Mouse (Mus musculus) liver, adult (tissue): Measurements from ENCODE around the gene C1qtnf9.
A peak's percentile ranks its signal among the peaks of the same experiment; 100 is the strongest.

Experiments
- GATA4 ChIP-seq: IDR thresholded peaks from 2 replicates; pipeline ENCODE4 v1.6.1; 2014; ENCODE audit warnings: mild to moderate bottlenecking, low read length; ENCODE audit not compliant: insufficient replicate concordance

Gene C1qtnf9

GRCm38 (mm10) chr14:60743681-60744080 is 24.3 kb upstream of the C1qtnf9 start:
- TF ChIP-seq GATA4, result no peak

GRCm38 (mm10) chr14:60745201-60745600 is 22.7 kb upstream of the C1qtnf9 start:
- peak; percentile 30; the same call in 1 of the 2 replicates for TF ChIP-seq GATA4

GRCm38 (mm10) chr14:60746141-60746540 is 21.8 kb upstream of the C1qtnf9 start:
- no peak for TF ChIP-seq GATA4

GRCm38 (mm10) chr14:60747154-60747870 is 20.6 kb upstream of the C1qtnf9 start:
- no peak for TF ChIP-seq GATA4

- no peak for TF ChIP-seq GATA4
These were observed 18.1 kb upstream of the C1qtnf9 start for GRCm38 (mm10) chr14:60749880-60750279.

- no peak for TF ChIP-seq GATA4
These were observed 16.4 kb upstream of the C1qtnf9 start for GRCm38 (mm10) chr14:60751581-60751980.

- no peak for TF ChIP-seq GATA4
These were observed 14.8 kb upstream of the C1qtnf9 start for GRCm38 (mm10) chr14:60752892-60753800.

GRCm38 (mm10) chr14:60753801-60754126 is 14.2 kb upstream of the C1qtnf9 start:
- TF ChIP-seq GATA4, result no peak

GRCm38 (mm10) chr14:60754656-60755055 is 13.3 kb upstream of the C1qtnf9 start:
- TF ChIP-seq GATA4, result no peak

GRCm38 (mm10) chr14:60756271-60756670 is 11.7 kb upstream of the C1qtnf9 start:
- no peak for TF ChIP-seq GATA4

GRCm38 (mm10) chr14:60757265-60757664 is 10.7 kb upstream of the C1qtnf9 start:
- TF ChIP-seq GATA4, result no peak

- no peak for TF ChIP-seq GATA4
These were observed 10.2 kb upstream of the C1qtnf9 start for GRCm38 (mm10) chr14:60757722-60758121.

GRCm38 (mm10) chr14:60759097-60759496 is 8.8 kb upstream of the C1qtnf9 start:
- TF ChIP-seq GATA4, result no peak

GRCm38 (mm10) chr14:60761801-60762200 is 6.1 kb upstream of the C1qtnf9 start:
- no peak for TF ChIP-seq GATA4

- no peak for TF ChIP-seq GATA4
These were observed 5.2 kb upstream of the C1qtnf9 start for GRCm38 (mm10) chr14:60762754-60763153.

GRCm38 (mm10) chr14:60763746-60764145 is 4.2 kb upstream of the C1qtnf9 start:
- no peak for TF ChIP-seq GATA4
